Mouse (Mus musculus) v-Abl transformed pro-B cells (cell line): ENCODE measurements at regions not wholly inside any gene's neighbourhood (a gene's known extent, or its start where the extent isn't known, plus 50 kb on each side); places are given as distances from the start of the nearest gene placed in this dataset.

Experiments
- in situ Hi-C, 2 experiments: fragments of 400-800 bp; cut with MboI; formaldehyde crosslinking; loops; one replicate each; pipeline ENCODE4 v1.15.1; 2025; ENCODE audit not compliant: unreplicated experiment in 2 of 2

GRCm38 (mm10) chr3:20709661-20710060, 342.7 kb upstream of the Agtr1b start:
- in situ Hi-C loops, result no loop called here

GRCm38 (mm10) chr3:20695322-20695859, 328.4 kb upstream of the Agtr1b start:
- in situ Hi-C loops, result no loop called here

- in situ Hi-C loops, result no loop called here
These were observed 314.0 kb upstream of the Agtr1b start for GRCm38 (mm10) chr3:20680944-20681494.

GRCm38 (mm10) chr3:20661883-20662282, 294.9 kb upstream of the Agtr1b start:
- in situ Hi-C loops, result loop anchor here (25.0 kb wide), 1 partner anchor 1425 kb away; the partner anchor contains the start of gene Tbl1xr1 (in 2 of the 2)

- in situ Hi-C loops, result loop anchor here (5.0 to 25.0 kb wide), 3 partner anchors 1277 to 1539 kb away; partner anchors contain the start of gene Tbl1xr1 (in 2 of the 2)
These were observed 288.4 kb upstream of the Agtr1b start for GRCm38 (mm10) chr3:20655345-20655744.
